Mouse (Mus musculus) liver, embryonic 12.5 days (tissue): ENCODE measurements around the gene Akr1b7. TPM values are rescaled to one million over a fixed set of nuclear protein-coding genes. Genes with fewer than 3 reads are reported as not detected.

ENCODE experiments used
- ATAC-seq: fragments of 200-750 bp; cut with Nextera tagmentation; 2 replicates; pipeline ENCODE4 v1.8.0; 2017; ENCODE audit warnings: moderate number of reproducible peaks, mild to moderate bottlenecking, moderate library complexity
- H3K27ac ChIP-seq: fragments of 300-500 bp; sonication (generic); 2 replicates; pipeline ENCODE4 v1.5.1; 2016; ENCODE audit warnings: mild to moderate bottlenecking
- H3K27me3 ChIP-seq: fragments of 300-500 bp; sonication (generic); replicated peaks from 2 replicates; pipeline ENCODE4 v1.6.1; 2016; ENCODE audit warnings: mild to moderate bottlenecking, moderate library complexity
- H3K36me3 ChIP-seq: fragments of 300-500 bp; sonication (generic); 2 replicates; pipeline ENCODE4 v1.6.1; 2016; ENCODE audit warnings: mild to moderate bottlenecking, moderate library complexity
- H3K4me1 ChIP-seq: fragments of 300-500 bp; sonication (generic); 2 replicates; pipeline ENCODE4 v1.6.1; 2016
- H3K4me2 ChIP-seq: fragments of 300-500 bp; sonication (generic); 2 replicates; pipeline ENCODE4 v1.6.1; 2016; ENCODE audit warnings: mild to moderate bottlenecking, moderate library complexity
- H3K4me3 ChIP-seq: fragments of 300-500 bp; sonication (generic); 2 replicates; pipeline ENCODE4 v1.5.1; 2016; ENCODE audit warnings: mild to moderate bottlenecking, moderate library complexity
- H3K9ac ChIP-seq: fragments of 300-500 bp; sonication (generic); 2 replicates; pipeline ENCODE4 v1.6.1; 2016; ENCODE audit warnings: mild to moderate bottlenecking, moderate library complexity
- H3K9me3 ChIP-seq: fragments of 300-500 bp; sonication (generic); replicated peaks from 2 replicates; pipeline ENCODE4 v1.6.1; 2016; ENCODE audit warnings: mild to moderate bottlenecking, moderate library complexity
- WGBS: fragments of 180-500 bp; shearing (Covaris S2); methylation state at CpG from one replicate; pipeline ENCODE4 v1.1.7; 2016; ENCODE audit not compliant: insufficient replicate concordance; 5-methylcytosine and 5-hydroxymethylcytosine counted together
- polyA plus RNA-seq: library from polyadenylated mRNA; unstranded; fragments of >200 nt; fragmentation: Nextera tagmentation; extraction: Ambion mirVana; gene quantifications from 2 replicates; pipeline ENCODE4 v1.2.1, GENCODE M21; 2016

The Akr1b7 gene
- polyA plus RNA-seq, 1 experiment from 2014 or later: 2.0 TPM

DNA sequence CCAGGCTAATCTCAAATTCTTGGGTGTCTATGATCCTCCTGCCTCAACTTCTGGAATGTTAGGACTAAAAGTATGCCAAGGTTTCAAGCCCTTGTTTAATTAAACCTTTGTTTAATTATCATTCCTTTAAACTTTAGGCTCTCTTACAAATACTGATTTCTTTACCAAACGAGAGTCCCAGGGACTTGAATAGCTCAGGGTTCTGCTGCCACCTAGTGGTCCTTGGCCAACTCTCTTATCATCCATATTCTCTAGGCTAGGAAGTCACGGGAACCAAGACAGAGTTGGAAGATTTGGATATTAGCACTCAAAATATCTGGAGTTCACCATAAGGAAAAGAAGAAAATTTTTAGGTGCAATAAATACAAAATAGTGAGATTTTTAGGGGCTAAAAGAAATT, 35.8 kb downstream of the Akr1b7 start:
- no peak overlapping the region for H3K4me3 ChIP-seq
- no peak for ATAC-seq

DNA sequence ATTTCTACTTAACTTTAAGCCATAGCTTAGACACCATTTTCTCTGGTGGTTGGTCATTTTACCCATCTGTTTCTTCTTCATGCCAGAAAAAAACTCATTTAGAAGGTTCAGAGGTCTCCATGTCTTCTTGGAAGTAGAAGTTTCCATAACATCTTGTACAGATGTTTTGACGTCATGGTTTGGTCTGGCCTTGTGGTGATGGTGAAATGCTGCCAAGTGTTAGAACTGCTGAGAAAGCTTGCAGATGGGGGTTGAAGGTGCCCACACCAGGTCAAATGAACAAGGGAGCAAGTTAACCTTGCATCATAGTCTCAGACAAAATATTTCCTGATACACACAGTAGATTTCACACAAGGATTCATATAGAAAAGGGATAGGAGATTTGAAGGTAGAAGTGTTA, 36.6 kb downstream of the Akr1b7 start:
- Histone ChIP-seq H3K9ac (no peak overlapping the region), H3K4me3 (no peak overlapping the region), H3K9me3 (no peaks in the 10 kb centered on the region), H3K36me3 (no peaks in the 10 kb centered on the region), H3K27ac (no peak overlapping the region), H3K4me2 (no peak overlapping the region), H3K4me1 (no peaks in the 10 kb centered on the region), H3K27me3 (no peaks in the 10 kb centered on the region; the same call in 1 of the 2 replicates)
- ATAC-seq: no peak
- 54% methylated on average over 1 of the region's 1 CpGs for WGBS

More for the DNA sequence above, 35.8 kb downstream of the Akr1b7 start:
- no peaks in the 10 kb centered on the region for H3K36me3 ChIP-seq
- no peaks in the 10 kb centered on the region for H3K4me1 ChIP-seq
- no peak overlapping the region for H3K4me2 ChIP-seq
- no peaks in the 10 kb centered on the region for H3K9me3 ChIP-seq
- WGBS: 11% methylated on average over 2 of the region's 2 CpGs
- H3K27me3 ChIP-seq: no peaks in the 10 kb centered on the region; the same call in 1 of the 2 replicates
- H3K27ac ChIP-seq: no peak overlapping the region
- no peak overlapping the region for H3K9ac ChIP-seq

DNA sequence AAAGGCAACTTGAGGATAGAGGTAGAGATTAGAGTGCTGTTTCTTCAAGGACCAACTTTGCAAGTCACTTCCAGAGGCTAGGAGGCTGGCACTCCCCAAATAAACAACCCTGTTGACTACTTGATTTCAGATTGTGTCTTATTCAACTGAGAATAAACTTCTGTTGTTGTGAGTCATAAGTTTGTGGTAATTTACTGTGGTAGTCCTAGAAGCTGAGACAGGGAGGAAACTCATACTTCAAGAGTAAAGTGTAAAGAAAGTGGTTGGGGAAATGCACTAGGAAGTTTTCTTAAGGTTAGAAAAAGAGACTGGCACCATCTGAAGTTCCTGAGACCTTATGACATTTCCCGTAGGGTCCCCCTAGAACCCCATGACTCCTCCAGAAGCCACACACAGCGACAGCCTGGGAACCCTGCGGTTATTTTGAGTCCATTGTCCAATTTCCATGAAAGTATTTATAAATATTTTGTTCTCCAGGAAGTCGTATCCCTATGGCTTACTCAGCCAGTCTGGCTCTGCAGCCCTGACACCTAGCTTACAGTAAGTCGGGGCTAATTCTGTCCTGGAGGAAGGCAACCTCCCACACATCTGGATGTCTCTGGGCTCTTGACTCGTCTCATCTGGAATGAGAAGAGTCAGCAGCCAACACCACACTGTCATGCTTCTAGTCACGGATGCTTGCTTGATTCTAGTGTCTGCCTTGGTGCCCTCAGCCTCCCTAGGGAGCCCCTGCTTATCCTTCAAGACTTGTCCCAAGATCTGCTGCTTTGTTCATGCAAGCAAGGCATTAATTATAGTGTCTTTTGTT, 41.0 kb downstream of the Akr1b7 start:
- H3K4me2 ChIP-seq: no peak overlapping the region
- no peaks in the 10 kb centered on the region for H3K36me3 ChIP-seq
- H3K4me1 ChIP-seq: no peaks in the 10 kb centered on the region
- WGBS: 45% methylated on average over 7 of the region's 7 CpGs
- no peak overlapping the region for H3K9ac ChIP-seq
- ATAC-seq: no peak
- H3K4me3 ChIP-seq: no peak overlapping the region
- H3K27me3 ChIP-seq: peaks cover 36% of the 10 kb centered on the region
- no peak overlapping the region for H3K27ac ChIP-seq
- no peaks in the 10 kb centered on the region for H3K9me3 ChIP-seq

DNA sequence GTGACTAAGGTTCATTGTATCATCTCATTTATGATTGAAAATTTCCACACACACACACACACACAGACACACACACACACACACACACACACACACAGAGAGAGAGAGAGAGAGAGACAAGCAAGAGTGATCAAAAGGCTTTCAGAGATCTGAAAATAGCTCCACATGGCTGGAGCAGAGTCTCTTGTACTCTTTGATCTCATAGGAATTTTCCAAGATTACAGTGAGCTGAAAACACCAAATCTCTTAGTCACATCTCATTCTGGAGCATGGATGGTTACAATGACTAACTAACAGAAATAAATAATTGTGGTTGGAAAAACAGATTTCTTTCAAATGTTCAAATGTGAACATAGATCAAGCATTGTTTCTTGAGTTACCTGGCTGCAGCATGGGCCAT, 47.3 kb downstream of the Akr1b7 start:
- Histone ChIP-seq H3K4me2 (no peak overlapping the region), H3K4me3 (no peak overlapping the region), H3K4me1 (no peaks in the 10 kb centered on the region), H3K36me3 (no peaks in the 10 kb centered on the region), H3K27ac (no peak overlapping the region), H3K9ac (no peak overlapping the region), H3K9me3 (no peaks in the 10 kb centered on the region), H3K27me3 (peaks cover 31% of the 10 kb centered on the region)
- ATAC-seq: no peak

DNA sequence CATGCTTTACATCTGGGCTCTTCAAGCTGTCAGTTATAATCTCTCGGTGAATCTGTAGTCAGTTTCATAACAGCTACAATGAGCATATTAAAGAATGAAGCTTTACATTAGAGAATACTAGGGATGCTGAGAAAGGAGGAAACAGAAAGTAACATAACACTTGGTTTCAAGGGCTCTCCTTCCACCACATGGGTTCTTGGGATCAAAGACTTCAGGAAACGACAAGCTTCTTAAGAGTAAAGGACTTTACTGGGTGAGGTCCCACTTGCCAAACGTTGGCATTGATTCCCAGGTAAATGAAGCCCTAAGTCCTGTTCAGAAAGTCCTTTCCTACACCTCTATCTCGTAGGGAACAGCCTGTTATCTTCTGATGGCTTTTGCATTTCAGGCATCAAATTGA, 48.5 kb downstream of the Akr1b7 start:
- no peak for ATAC-seq
- 36% methylated on average over 4 of the region's 4 CpGs for WGBS
- H3K9ac ChIP-seq: no peak overlapping the region
- no peak overlapping the region for H3K27ac ChIP-seq
- no peaks in the 10 kb centered on the region for H3K4me1 ChIP-seq
- peaks cover 22% of the 10 kb centered on the region for H3K27me3 ChIP-seq
- no peak overlapping the region for H3K4me3 ChIP-seq
- no peaks in the 10 kb centered on the region for H3K9me3 ChIP-seq
- H3K36me3 ChIP-seq: no peaks in the 10 kb centered on the region
- no peak overlapping the region for H3K4me2 ChIP-seq

DNA sequence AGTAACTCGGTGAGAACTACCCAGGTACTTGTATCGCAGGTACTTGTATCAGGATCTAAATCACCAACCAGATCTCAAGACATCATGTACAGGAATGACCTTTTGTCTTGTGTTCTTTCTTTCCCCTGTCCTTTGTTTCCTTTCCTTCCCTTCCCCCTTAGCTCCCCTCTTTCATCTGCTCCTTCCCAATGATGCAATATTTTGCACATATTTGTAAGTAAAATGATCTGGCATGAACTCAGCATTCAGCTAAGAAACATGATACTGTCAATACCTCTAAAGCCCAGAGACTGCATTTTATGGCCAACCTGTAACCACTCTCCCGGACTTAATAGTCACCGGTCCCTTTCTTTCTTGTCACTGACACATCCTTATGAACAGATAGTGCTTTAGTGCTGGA, 51.4 kb downstream of the Akr1b7 start:
- Histone ChIP-seq H3K9ac (no peak overlapping the region), H3K4me2 (no peak overlapping the region), H3K36me3 (no peaks in the 10 kb centered on the region), H3K27ac (no peak overlapping the region), H3K4me3 (no peak overlapping the region), H3K9me3 (no peaks in the 10 kb centered on the region), H3K4me1 (no peaks in the 10 kb centered on the region), H3K27me3 (peaks cover 18% of the 10 kb centered on the region)
- ATAC-seq: no peak
- 84% methylated on average over 4 of the region's 4 CpGs for WGBS

DNA sequence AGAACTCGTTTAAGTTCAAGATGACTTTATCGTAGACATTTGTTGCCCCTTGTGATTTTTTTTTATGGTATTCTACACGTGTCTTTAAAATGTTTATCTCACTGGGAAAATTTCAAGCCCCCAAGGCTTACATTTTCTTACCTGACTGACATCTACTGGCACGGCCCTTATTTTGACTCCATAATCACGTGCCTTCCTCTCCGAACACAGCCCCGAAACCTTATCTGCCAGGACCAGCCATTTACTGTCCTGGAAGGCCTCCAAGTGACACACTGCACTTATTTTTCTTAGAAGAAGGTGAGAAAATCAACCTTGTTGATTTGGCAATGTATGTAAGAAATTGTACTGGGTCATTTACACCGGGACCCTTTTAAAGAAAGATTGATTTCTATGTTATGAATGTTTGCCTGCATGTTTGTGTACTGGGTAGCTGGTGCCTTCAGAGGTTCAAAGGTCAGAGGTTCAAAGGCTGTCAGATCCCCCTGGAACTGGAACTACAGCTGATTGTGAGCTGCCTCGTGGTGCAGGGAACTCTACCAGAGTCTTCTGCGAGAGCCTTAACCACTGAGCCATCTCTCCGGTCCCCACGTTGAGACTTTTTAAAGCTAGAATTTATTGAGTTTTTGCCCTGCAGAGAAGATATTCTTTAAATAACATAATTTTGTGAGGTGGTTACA, 59.4 kb downstream of the Akr1b7 start:
- Histone ChIP-seq H3K9ac (peak overlapping the region; percentile 46; the same call in 1 of the 2 replicates), H3K4me3 (0 out of 2 replicates have a peak overlapping the region, but pooled peaks have one; percentile 6), H3K36me3 (no peaks in the 10 kb centered on the region), H3K27me3 (peaks cover 6% of the 10 kb centered on the region; the same call in 1 of the 2 replicates), H3K4me1 (peaks cover 53% of the 10 kb centered on the region), H3K4me2 (peak overlapping the region; percentile 54), H3K27ac (peak overlapping the region; percentile 97), H3K9me3 (no peaks in the 10 kb centered on the region)
- peak; percentile 80 for ATAC-seq
- WGBS: 33% methylated on average over 12 of the region's 12 CpGs

Other genes starting within 250 kb of the Akr1b7 start
- gene Slc35b4, start 235.2 kb upstream of the Akr1b7 start, polyA plus RNA-seq: 26.6 and 27.4 TPM in 2 replicates
- 74.0 and 85.0 TPM in 2 replicates for gene Akr1b3, start 94.9 kb upstream of the Akr1b7 start, polyA plus RNA-seq
- 6.8 and 8.3 TPM in 2 replicates for gene Akr1b8, start 58.2 kb upstream of the Akr1b7 start, polyA plus RNA-seq
- 8.9 and 9.3 TPM in 2 replicates for gene Akr1b10, start 28.1 kb upstream of the Akr1b7 start, polyA plus RNA-seq
- gene Bpgm, start 63.9 kb downstream of the Akr1b7 start, polyA plus RNA-seq: 87.1 and 88.2 TPM in 2 replicates
- gene Cald1, start 186.2 kb downstream of the Akr1b7 start, polyA plus RNA-seq: 76.2 and 80.2 TPM in 2 replicates